Comparison of ENCODE assay signal across 25 mouse cellular contexts in genomic region chrX:85249379-85249778, GRCm38 (mm10). TPM values are rescaled to one million over a fixed set of nuclear protein-coding genes. Genes with fewer than 3 reads are reported as not detected.
DNase-seq lines count a peak whose midpoint lies in the region; TF ChIP-seq lines count a peak whose summit lies in the region.
"Had no signal": no experiment of that assay in that cellular context is flagged by ENCODE, and none has a peak within 500 bp of the region (broad histone marks: within the 10 kb centered on the region; RNA-seq: fewer than 3 reads in every experiment).

Gene Fthl17a, plus strand, starts transcription at chrX:85249679.

- no peak for DNase-seq in testis, postnatal 10 days (ENCODE audit: low spot score)
- DNase-seq in layer of hippocampus, adult 18-20 months (ENCODE audit: low spot score in 2 of 2): no peak
- DNase-seq: adrenal gland, adult 2 months; adrenal gland, adult 8-10 months; adrenal gland, postnatal 10 days; adrenal gland, postnatal 14 days; adrenal gland, postnatal 25 days; adrenal gland, postnatal 36 days; B cell, adult 2 months; cerebellum, adult 11 months; cerebellum, adult 11-12 months; cerebellum, adult 18-20 months; cerebellum, adult 2 months had no signal

- H3K4me3 ChIP-seq in testis, adult 2 months (ENCODE audit: control insufficient read depth, low read depth, low read length): peak within 1 kb of the TSS; percentile 73
- H3K4me3 ChIP-seq in E14TG2a.4 (replicated peaks; ENCODE audit: low read length): peak within 1 kb of the TSS; percentile 32; the same call in 1 of the 2 replicates

- H3K27me3 ChIP-seq in testis, adult 2 months (ENCODE audit: control insufficient read depth, insufficient read depth, low read length): no peaks in the 10 kb centered on the region
- no peaks in the 10 kb centered on the region for H3K27me3 ChIP-seq in E14TG2a.4 (ENCODE audit: insufficient read depth, low read length)
- H3K27me3 ChIP-seq: CH12.LX had no signal

- TF ChIP-seq POLR2A in testis, adult 2 months (IDR thresholded peaks at IDR 0.05; ENCODE audit: control insufficient read depth, low read depth, low read length): no peak

- TF ChIP-seq CTCF in testis, adult 2 months (IDR thresholded peaks at IDR 0.05; ENCODE audit: control insufficient read depth, insufficient read depth, insufficient replicate concordance, low read depth, low read length): no peak
- no peak for TF ChIP-seq CTCF in E14TG2a.4 (conservative IDR thresholded peaks at IDR 0.05; ENCODE audit: low read length)

- H3K9me3 ChIP-seq in E14TG2a.4 (ENCODE audit: low read length): no peaks in the 10 kb centered on the region
- H3K9me3 ChIP-seq: G1E had no signal

- peak within 1 kb of the TSS; percentile 42; the same call in 1 of the 2 replicates for H3K27ac ChIP-seq in testis, adult 2 months (ENCODE audit: control insufficient read depth, insufficient read depth, low read depth, low read length)

- H3K36me3 ChIP-seq in testis, adult 2 months (ENCODE audit: control insufficient read depth, insufficient read depth, low read length): no peaks in the 10 kb centered on the region
- no peaks in the 10 kb centered on the region for H3K36me3 ChIP-seq in E14TG2a.4 (ENCODE audit: insufficient read depth, low read length)
- H3K36me3 ChIP-seq: G1E had no signal

- no peaks in the 10 kb centered on the region for H3K4me1 ChIP-seq in testis, adult 2 months (ENCODE audit: control insufficient read depth, insufficient read depth, low read length)
- no peaks in the 10 kb centered on the region for H3K4me1 ChIP-seq in E14TG2a.4 (replicated peaks; ENCODE audit: low read depth, low read length)

RNA-seq across cellular contexts. Expression of gene Fthl17a, which starts in this region (rescaled TPM):
- 35.2 and 37.6 TPM in 2 replicates for polyA plus RNA-seq in testis, adult 2 months (2012; rRNA removed)
- total RNA-seq in layer of hippocampus, adult 18-20 months (2021): not detected
- total RNA-seq: adrenal gland, adult 18-20 months; adrenal gland, adult 2 months; adrenal gland, adult 8-10 months; adrenal gland, postnatal 10 days; adrenal gland, postnatal 14 days; adrenal gland, postnatal 25 days; adrenal gland, postnatal 36 days; adrenal gland, postnatal 4 days; CH12.LX; G1E; MEL had no signal
- polyA plus RNA-seq: activated CD4-positive, CD25-positive, alpha-beta regulatory T cell, adult 4 months; adrenal gland, adult 2 months; brain, embryonic 14.5 days; C2C12; CD4-positive, CD25-positive, alpha-beta regulatory T cell, adult 4 months; cerebellum, adult 2 months; G1E; Patski had no signal
